ENCODE assay signal across 21 mouse cellular contexts in the genomic region with DNA sequence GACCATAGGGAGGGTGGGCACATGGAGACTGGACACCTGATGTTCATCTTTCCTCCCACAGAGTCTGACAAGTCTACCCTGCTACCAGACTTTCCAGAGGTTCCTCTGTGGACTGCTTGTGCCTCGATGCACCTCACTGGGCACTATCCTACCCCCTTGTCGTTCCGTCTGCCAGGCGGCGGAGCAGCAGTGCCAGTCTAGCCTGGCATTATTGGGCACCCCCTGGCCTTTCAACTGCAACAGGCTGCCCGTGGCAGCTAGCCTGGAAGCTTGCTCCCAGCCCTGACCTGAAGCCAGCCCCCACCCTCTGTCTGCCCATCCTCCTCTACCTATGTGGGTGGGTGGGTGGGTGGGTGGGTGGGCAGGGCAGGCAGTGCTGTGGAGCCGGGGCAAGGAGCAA. TPM values are rescaled to one million over a fixed set of nuclear protein-coding genes. Genes with fewer than 3 reads are reported as not detected.
DNase-seq lines count a peak whose midpoint lies in the region; ATAC-seq and TF ChIP-seq lines count a peak whose summit lies in the region.
"Had no signal": no experiment of that assay in that cellular context is flagged by ENCODE, and none has a peak within 500 bp of the region (broad histone marks: within the 10 kb centered on the region; RNA-seq: fewer than 3 reads in every experiment).

No protein-coding gene starts in this region.

- H3K4me2 ChIP-seq in hindbrain, postnatal 0 days (ENCODE audit: low read depth, low read length) = no peak overlapping the region
- no peak overlapping the region for H3K4me2 ChIP-seq in midbrain, embryonic 11.5 days
- no peak overlapping the region for H3K4me2 ChIP-seq in stomach, embryonic 15.5 days

- no peaks in the 10 kb centered on the region for H3K36me3 ChIP-seq in hindbrain, postnatal 0 days (ENCODE audit: insufficient read depth, low read length)
- H3K36me3 ChIP-seq in hindbrain, embryonic 10.5 days = peaks cover 83% of the 10 kb centered on the region
- peaks cover 71% of the 10 kb centered on the region for H3K36me3 ChIP-seq in midbrain, embryonic 10.5 days
- H3K36me3 ChIP-seq in midbrain, embryonic 11.5 days (ENCODE audit: control insufficient read depth, insufficient read depth, low read length) = peaks cover 5% of the 10 kb centered on the region; the same call in 1 of the 2 replicates
- no peaks in the 10 kb centered on the region; the same call in 1 of the 2 replicates for H3K36me3 ChIP-seq in stomach, embryonic 15.5 days

- H3K4me1 ChIP-seq in hindbrain, postnatal 0 days (ENCODE audit: insufficient read depth, low read length) = peaks cover 39% of the 10 kb centered on the region
- H3K4me1 ChIP-seq in hindbrain, embryonic 10.5 days (replicated peaks) = peaks cover 67% of the 10 kb centered on the region
- H3K4me1 ChIP-seq in midbrain, embryonic 10.5 days = peaks cover 71% of the 10 kb centered on the region
- H3K4me1 ChIP-seq in midbrain, embryonic 11.5 days (ENCODE audit: control insufficient read depth, insufficient read depth, low read length) = peaks cover 46% of the 10 kb centered on the region
- peaks cover 48% of the 10 kb centered on the region for H3K4me1 ChIP-seq in stomach, embryonic 15.5 days

- DNase-seq in heart, adult 11 months = peak; percentile 93
- DNase-seq in heart, adult 9 months (ENCODE audit: low spot score in 2 of 2) = no peak
- DNase-seq in hindbrain, postnatal 0 days (ENCODE audit: low spot score) = no peak
- no peak for DNase-seq in hindbrain, embryonic 10.5 days (ENCODE audit: low spot score)
- DNase-seq in midbrain, embryonic 10.5 days (ENCODE audit: low spot score) = no peak
- no peak for DNase-seq in midbrain, embryonic 11.5 days (ENCODE audit: low spot score, missing footprints)
- no peak for DNase-seq in thymus, postnatal 25 days
- DNase-seq: cerebellum, adult 8-10 months; gastrocnemius, postnatal 14 days; heart, postnatal 36 days; kidney, adult 11 months had no signal

- 56% methylated on average over 7 of the region's 7 CpGs for WGBS in hindbrain, postnatal 0 days
- WGBS in hindbrain, embryonic 10.5 days = 97% methylated on average over 7 of the region's 7 CpGs
- WGBS in midbrain, embryonic 10.5 days = 95% methylated on average over 7 of the region's 7 CpGs
- 97% methylated on average over 7 of the region's 7 CpGs for WGBS in midbrain, embryonic 11.5 days
- WGBS in stomach, embryonic 15.5 days = 90% methylated on average over 7 of the region's 7 CpGs

- H3K9ac ChIP-seq in hindbrain, postnatal 0 days (replicated peaks; ENCODE audit: low read length) = no peak overlapping the region
- H3K9ac ChIP-seq in midbrain, embryonic 11.5 days (ENCODE audit: low read length) = no peak overlapping the region
- H3K9ac ChIP-seq in stomach, embryonic 15.5 days = no peak overlapping the region
- H3K9ac ChIP-seq: embryonic facial prominence, embryonic 15.5 days; limb, embryonic 15.5 days had no signal

- TF ChIP-seq CTCF in hindbrain, postnatal 0 days (IDR thresholded peaks at IDR 0.05; ENCODE audit: low read depth) = no peak

- H3K4me3 ChIP-seq in hindbrain, postnatal 0 days (ENCODE audit: low read length) = no peak overlapping the region
- H3K4me3 ChIP-seq in hindbrain, embryonic 10.5 days = no peak overlapping the region
- peak overlapping the region; percentile 45; the same call in 1 of the 2 replicates for H3K4me3 ChIP-seq in midbrain, embryonic 10.5 days
- H3K4me3 ChIP-seq in midbrain, embryonic 11.5 days (ENCODE audit: low read depth, low read length) = no peak overlapping the region
- no peak overlapping the region for H3K4me3 ChIP-seq in stomach, embryonic 15.5 days (replicated peaks)
- H3K4me3 ChIP-seq: embryonic facial prominence, embryonic 15.5 days; heart, embryonic 10.5 days; limb, embryonic 15.5 days; neural tube, embryonic 12.5 days had no signal

- H3K27ac ChIP-seq in hindbrain, postnatal 0 days = peak overlapping the region; percentile 78
- no peak overlapping the region; the same call in 1 of the 2 replicates for H3K27ac ChIP-seq in hindbrain, embryonic 10.5 days
- peak overlapping the region; percentile 83 for H3K27ac ChIP-seq in midbrain, embryonic 10.5 days (replicated peaks)
- no peak overlapping the region for H3K27ac ChIP-seq in midbrain, embryonic 11.5 days (ENCODE audit: low read depth, low read length)
- H3K27ac ChIP-seq in stomach, embryonic 15.5 days = peak overlapping the region; percentile 62; the same call in 1 of the 2 replicates
- H3K27ac ChIP-seq: macrophage; neural tube, embryonic 12.5 days had no signal

- no peaks in the 10 kb centered on the region for H3K27me3 ChIP-seq in hindbrain, postnatal 0 days (ENCODE audit: insufficient read depth, low read length)
- no peaks in the 10 kb centered on the region for H3K27me3 ChIP-seq in hindbrain, embryonic 10.5 days (ENCODE audit: insufficient read depth, poor library complexity, severe bottlenecking)
- no peaks in the 10 kb centered on the region for H3K27me3 ChIP-seq in midbrain, embryonic 10.5 days (ENCODE audit: low read depth, poor library complexity, severe bottlenecking)
- H3K27me3 ChIP-seq in midbrain, embryonic 11.5 days (ENCODE audit: control insufficient read depth, insufficient read depth, low read length) = no peaks in the 10 kb centered on the region
- no peaks in the 10 kb centered on the region for H3K27me3 ChIP-seq in stomach, embryonic 15.5 days (replicated peaks)
- H3K27me3 ChIP-seq: embryonic facial prominence, embryonic 15.5 days; limb, embryonic 15.5 days; midbrain, embryonic 12.5 days; neural tube, embryonic 12.5 days had no signal

- H3K9me3 ChIP-seq in hindbrain, postnatal 0 days (ENCODE audit: low read length) = no peaks in the 10 kb centered on the region
- H3K9me3 ChIP-seq in hindbrain, embryonic 10.5 days = no peaks in the 10 kb centered on the region
- no peaks in the 10 kb centered on the region for H3K9me3 ChIP-seq in midbrain, embryonic 10.5 days (replicated peaks)
- no peaks in the 10 kb centered on the region for H3K9me3 ChIP-seq in midbrain, embryonic 11.5 days (ENCODE audit: control insufficient read depth, low read length)
- H3K9me3 ChIP-seq in stomach, embryonic 15.5 days = no peaks in the 10 kb centered on the region
- H3K9me3 ChIP-seq: embryonic facial prominence, embryonic 15.5 days; heart, embryonic 10.5 days; limb, embryonic 15.5 days; midbrain, embryonic 12.5 days; neural tube, embryonic 12.5 days had no signal

- no peak for ATAC-seq in hindbrain, postnatal 0 days
- no peak for ATAC-seq in midbrain, embryonic 11.5 days (ENCODE audit: low FRiP score)
- ATAC-seq in stomach, embryonic 15.5 days (ENCODE audit: insufficient read depth, low FRiP score, low read depth) = no peak

RNA-seq across cellular contexts. Expression of a gene that starts 0.9 kb away (rescaled TPM):
- 36.7 and 39.5 TPM in 2 replicates for total RNA-seq in hindbrain, postnatal 0 days (2014; rRNA removed)
- polyA plus RNA-seq in hindbrain, postnatal 0 days (2015; fragmentation: Nextera tagmentation; extraction: Ambion mirVana) = 12.3 and 12.8 TPM in 2 replicates
- polyA plus RNA-seq in hindbrain, embryonic 10.5 days (2016; fragmentation: Nextera tagmentation; extraction: Ambion mirVana) = 0.31 and 1.1 TPM in 2 replicates
- polyA plus RNA-seq in midbrain, embryonic 10.5 days (2016; fragmentation: Nextera tagmentation; extraction: Ambion mirVana) = 0.29 and 0.93 TPM in 2 replicates
- 0.85 and 0.99 TPM in 2 replicates for polyA plus RNA-seq in midbrain, embryonic 11.5 days (2014; fragmentation: Nextera tagmentation; extraction: Ambion mirVana)
- 2.8 and 3.3 TPM in 2 replicates for polyA plus RNA-seq in stomach, embryonic 15.5 days (2015; fragmentation: Nextera tagmentation; extraction: Ambion mirVana)
- total RNA-seq: monocyte, adult 5-6 weeks had no signal
- polyA plus RNA-seq: macrophage had no signal

RNA-seq across cellular contexts. Expression of a gene that starts 4.7 kb away (rescaled TPM):
- 2.8 and 4.0 TPM in 2 replicates for total RNA-seq in hindbrain, postnatal 0 days (2014; rRNA removed)
- 0.24 and 0.50 TPM in 2 replicates for polyA plus RNA-seq in hindbrain, postnatal 0 days (2015; fragmentation: Nextera tagmentation; extraction: Ambion mirVana)
- 0.14 and 0.30 TPM in 2 replicates for polyA plus RNA-seq in hindbrain, embryonic 10.5 days (2016; fragmentation: Nextera tagmentation; extraction: Ambion mirVana)
- 0.07 and 0.17 TPM in 2 replicates for polyA plus RNA-seq in midbrain, embryonic 10.5 days (2016; fragmentation: Nextera tagmentation; extraction: Ambion mirVana)
- polyA plus RNA-seq in midbrain, embryonic 11.5 days (2014; fragmentation: Nextera tagmentation; extraction: Ambion mirVana) = not detected in 2 replicates
- 0.18 TPM in 2 replicates for polyA plus RNA-seq in stomach, embryonic 15.5 days (2015; fragmentation: Nextera tagmentation; extraction: Ambion mirVana)
- total RNA-seq: adrenal gland, adult 18-20 months; heart, postnatal 36 days; monocyte, adult 5-6 weeks had no signal
- polyA plus RNA-seq: liver, embryonic 16.5 days; macrophage; midbrain, embryonic 12.5 days had no signal

RNA-seq across cellular contexts. Expression of a gene that starts 7.1 kb away (rescaled TPM):
- total RNA-seq in hindbrain, postnatal 0 days (2014; rRNA removed) = not detected in 2 replicates
- polyA plus RNA-seq in hindbrain, postnatal 0 days (2015; fragmentation: Nextera tagmentation; extraction: Ambion mirVana) = 0.21 TPM in 1 of 2 replicates, not detected in the other
- polyA plus RNA-seq in hindbrain, embryonic 10.5 days (2016; fragmentation: Nextera tagmentation; extraction: Ambion mirVana) = 0.22 and 0.75 TPM in 2 replicates
- polyA plus RNA-seq in midbrain, embryonic 10.5 days (2016; fragmentation: Nextera tagmentation; extraction: Ambion mirVana) = 0.35 and 0.63 TPM in 2 replicates
- polyA plus RNA-seq in midbrain, embryonic 11.5 days (2014; fragmentation: Nextera tagmentation; extraction: Ambion mirVana) = 0.23 and 0.36 TPM in 2 replicates
- polyA plus RNA-seq in stomach, embryonic 15.5 days (2015; fragmentation: Nextera tagmentation; extraction: Ambion mirVana) = 0.14 and 0.18 TPM in 2 replicates
- total RNA-seq: monocyte, adult 5-6 weeks had no signal
- polyA plus RNA-seq: liver, embryonic 16.5 days had no signal

RNA-seq across cellular contexts. Expression of a gene that starts 7.1 kb away (rescaled TPM):
- total RNA-seq in hindbrain, postnatal 0 days (2014; rRNA removed) = 17.5 and 24.3 TPM in 2 replicates
- 38.0 and 41.1 TPM in 2 replicates for polyA plus RNA-seq in hindbrain, postnatal 0 days (2015; fragmentation: Nextera tagmentation; extraction: Ambion mirVana)
- polyA plus RNA-seq in hindbrain, embryonic 10.5 days (2016; fragmentation: Nextera tagmentation; extraction: Ambion mirVana) = 75.6 and 76.9 TPM in 2 replicates
- 81.3 and 81.5 TPM in 2 replicates for polyA plus RNA-seq in midbrain, embryonic 10.5 days (2016; fragmentation: Nextera tagmentation; extraction: Ambion mirVana)
- 49.5 and 56.4 TPM in 2 replicates for polyA plus RNA-seq in midbrain, embryonic 11.5 days (2014; fragmentation: Nextera tagmentation; extraction: Ambion mirVana)
- 59.9 and 60.8 TPM in 2 replicates for polyA plus RNA-seq in stomach, embryonic 15.5 days (2015; fragmentation: Nextera tagmentation; extraction: Ambion mirVana)

RNA-seq across cellular contexts. Expression of a gene that starts 28.1 kb away (rescaled TPM):
- total RNA-seq in hindbrain, postnatal 0 days (2014; rRNA removed) = 23.7 and 29.5 TPM in 2 replicates
- 8.0 and 9.0 TPM in 2 replicates for polyA plus RNA-seq in hindbrain, postnatal 0 days (2015; fragmentation: Nextera tagmentation; extraction: Ambion mirVana)
- polyA plus RNA-seq in hindbrain, embryonic 10.5 days (2016; fragmentation: Nextera tagmentation; extraction: Ambion mirVana) = 10.8 and 11.2 TPM in 2 replicates
- polyA plus RNA-seq in midbrain, embryonic 10.5 days (2016; fragmentation: Nextera tagmentation; extraction: Ambion mirVana) = 12.0 and 13.7 TPM in 2 replicates
- 14.5 and 15.2 TPM in 2 replicates for polyA plus RNA-seq in midbrain, embryonic 11.5 days (2014; fragmentation: Nextera tagmentation; extraction: Ambion mirVana)
- 38.3 and 43.0 TPM in 2 replicates for polyA plus RNA-seq in stomach, embryonic 15.5 days (2015; fragmentation: Nextera tagmentation; extraction: Ambion mirVana)
- polyA plus RNA-seq: macrophage had no signal

Comparison
In these comparisons a context has a peak if more than half of its experiments do, and no peak if none do; other contexts are left out.
1. H3K27ac ChIP-seq: peak in hindbrain, postnatal 0 days (single experiment), midbrain, embryonic 10.5 days (single experiment) and stomach, embryonic 15.5 days (single experiment); none in hindbrain, embryonic 10.5 days (single experiment) and midbrain, embryonic 11.5 days (single experiment).